Mouse (Mus musculus): ENCODE data around the gene Clybl. TPM values are rescaled to one million over a fixed set of nuclear protein-coding genes. Genes with fewer than 3 reads are reported as not detected.

Gene Clybl
- total and polyA plus RNA-seq, 3 experiments, result 13.4 to 36.6 TPM; not detected in 1

DNA sequence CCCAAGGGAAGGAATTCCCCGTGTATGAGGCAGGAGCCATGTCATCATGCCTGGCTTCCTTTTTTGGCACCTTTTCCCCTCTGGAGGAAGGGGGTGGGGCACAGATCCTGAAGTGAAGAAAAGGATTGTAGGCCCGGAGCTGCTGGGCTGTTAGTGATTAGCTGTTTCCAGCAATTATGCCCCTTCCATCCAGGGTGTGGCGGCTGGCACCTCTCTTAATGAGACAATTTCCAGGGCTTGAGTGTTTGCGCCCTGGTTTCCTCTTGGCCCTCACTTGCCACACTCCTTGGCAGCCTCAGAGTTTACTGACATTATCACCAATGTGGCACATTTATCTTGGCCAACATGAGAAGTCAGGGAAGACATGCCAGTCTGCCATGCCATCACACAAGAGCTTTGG, 155.5 kb downstream of the Clybl start:
- TF ChIP-seq POLR2AphosphoS5 (IDR thresholded peaks at IDR 0.05; ENCODE audit: borderline replicate concordance, low read depth, low read length), result no peak
- TF ChIP-seq MEF2A (IDR thresholded peaks at IDR 0.05; ENCODE audit: extremely low read depth, insufficient replicate concordance, low read depth, low read length, poor library complexity, severe bottlenecking), result no peak
- TF ChIP-seq CTCF (IDR thresholded peaks at IDR 0.05 in 2 of 3, conservative IDR thresholded peaks at IDR 0.05 in 1 of 3; ENCODE audit: control insufficient read depth in 1 of 3, insufficient read depth in 1 of 3, low read depth in 2 of 3, low read length in 3 of 3, poor library complexity in 1 of 3, severe bottlenecking in 1 of 3), result no peak
- TF ChIP-seq MYC (IDR thresholded peaks at IDR 0.05; ENCODE audit: low read depth, low read length), result no peak
- TF ChIP-seq KAT2A (conservative IDR thresholded peaks at IDR 0.05; ENCODE audit: low read depth, low read length), result no peak
- no peak for TF ChIP-seq MYB (IDR thresholded peaks at IDR 0.05; ENCODE audit: low read depth, low read length)
- TF ChIP-seq NELFE (IDR thresholded peaks at IDR 0.05; ENCODE audit: low read depth, low read length), result no peak
- no peak for TF ChIP-seq BHLHE40 (IDR thresholded peaks at IDR 0.05; ENCODE audit: borderline replicate concordance, low read depth, low read length)
- TF ChIP-seq CHD2 (IDR thresholded peaks at IDR 0.05; ENCODE audit: low read length), result no peak
- no peak for TF ChIP-seq RCOR1 (IDR thresholded peaks at IDR 0.05; ENCODE audit: low read depth, low read length)
- no peak for TF ChIP-seq JUND (IDR thresholded peaks at IDR 0.05; ENCODE audit: low read depth, low read length)
- no peak for TF ChIP-seq USF1 (IDR thresholded peaks at IDR 0.05; ENCODE audit: low read depth, low read length)
- TF ChIP-seq TBP (IDR thresholded peaks at IDR 0.05; ENCODE audit: low read depth, low read length), result no peak
- no peak for TF ChIP-seq SIN3A (IDR thresholded peaks at IDR 0.05; ENCODE audit: low read length)
- no peak for TF ChIP-seq NRF1 (IDR thresholded peaks at IDR 0.05; ENCODE audit: insufficient read depth, low read depth, low read length, poor library complexity, severe bottlenecking)
- TF ChIP-seq CHD1 (IDR thresholded peaks at IDR 0.05; ENCODE audit: low read depth, low read length), result no peak
- TF ChIP-seq MAX (IDR thresholded peaks at IDR 0.05; ENCODE audit: low read length), result no peak
- DNase-seq (ENCODE audit: low read depth, low spot score), result no peak
- H3K4me1 ChIP-seq (ENCODE audit: control insufficient read depth in 1 of 2, insufficient read depth in 2 of 2, low read length in 2 of 2), result no peaks in the 10 kb centered on the region
- no peaks in the 10 kb centered on the region for H3K27me3 ChIP-seq (ENCODE audit: control insufficient read depth in 1 of 2, insufficient read depth in 2 of 2, low read length in 2 of 2)
- H3K9ac ChIP-seq (ENCODE audit: control insufficient read depth, low read depth, low read length, poor library complexity, severe bottlenecking), result no peak overlapping the region
- H3K27ac ChIP-seq (ENCODE audit: control insufficient read depth, low read depth, low read length), result no peak overlapping the region
- H3K4me3 ChIP-seq (ENCODE audit: control insufficient read depth in 1 of 2, insufficient read depth in 1 of 2, low read depth in 2 of 2, low read length in 2 of 2), result no peak overlapping the region
- H3K36me3 ChIP-seq (ENCODE audit: control insufficient read depth in 1 of 2, insufficient read depth in 2 of 2, low read length in 2 of 2), result no peaks in the 10 kb centered on the region
- no peaks in the 10 kb centered on the region for H3K79me2 ChIP-seq (ENCODE audit: control insufficient read depth, insufficient read depth, low read length, poor library complexity)
- H3K9me3 ChIP-seq (replicated peaks; ENCODE audit: insufficient read depth, low read length), result no peaks in the 10 kb centered on the region

DNA sequence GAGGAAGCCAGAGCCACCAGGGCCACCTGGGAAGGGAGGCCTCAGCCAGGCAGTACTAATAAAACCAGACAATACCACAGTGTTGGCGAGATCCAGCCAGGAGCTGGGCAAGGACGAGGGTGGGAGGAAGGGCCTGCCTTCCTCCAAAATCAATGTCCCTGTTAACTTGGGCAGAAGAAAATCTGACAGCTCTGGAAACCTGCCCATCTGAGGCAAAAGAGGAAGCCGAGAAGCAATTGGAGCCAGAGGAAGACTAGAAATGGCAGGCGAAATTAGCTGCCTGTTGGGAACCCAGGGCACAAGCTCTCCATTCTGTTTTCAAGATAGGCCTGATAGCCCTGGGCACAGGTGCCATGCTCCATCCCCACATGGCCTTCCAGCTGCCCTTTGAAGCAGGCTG, 157.3 kb downstream of the Clybl start:
- peak; percentile 40 for DNase-seq (ENCODE audit: low read depth, low spot score)
- no peak overlapping the region for H3K9ac ChIP-seq (ENCODE audit: control insufficient read depth, low read depth, low read length, poor library complexity, severe bottlenecking)
- no peak overlapping the region for H3K4me3 ChIP-seq (ENCODE audit: control insufficient read depth in 1 of 2, insufficient read depth in 1 of 2, low read depth in 2 of 2, low read length in 2 of 2)
- no peaks in the 10 kb centered on the region for H3K9me3 ChIP-seq (replicated peaks; ENCODE audit: insufficient read depth, low read length)
- TF ChIP-seq RCOR1 (IDR thresholded peaks at IDR 0.05; ENCODE audit: low read depth, low read length) (peak; percentile 75; the same call in 1 of the 2 replicates), UBTF (IDR thresholded peaks at IDR 0.05; ENCODE audit: borderline replicate concordance, insufficient read depth, low read depth, low read length) (no peak)
- H3K27me3 ChIP-seq (ENCODE audit: control insufficient read depth in 1 of 2, insufficient read depth in 2 of 2, low read length in 2 of 2), result no peaks in the 10 kb centered on the region
- H3K79me2 ChIP-seq (ENCODE audit: control insufficient read depth, insufficient read depth, low read length, poor library complexity), result no peaks in the 10 kb centered on the region
- no peak overlapping the region for H3K27ac ChIP-seq (ENCODE audit: control insufficient read depth, low read depth, low read length)
- H3K4me1 ChIP-seq (ENCODE audit: control insufficient read depth in 1 of 2, insufficient read depth in 2 of 2, low read length in 2 of 2), result peaks cover 2 to 6% of the 10 kb centered on the region in 2 experiments; a peak in 2 of 4 replicates
- H3K36me3 ChIP-seq (ENCODE audit: control insufficient read depth in 1 of 2, insufficient read depth in 2 of 2, low read length in 2 of 2), result peaks cover 0 to 7% of the 10 kb centered on the region in 2 experiments; a peak in 2 of 4 replicates
